Mouse (Mus musculus): ENCODE results near the gene Nup214. TPM values are rescaled to one million over a fixed set of nuclear protein-coding genes. Genes with fewer than 3 reads are reported as not detected.
A peak's percentile ranks its signal among the peaks of the same experiment; 100 is the strongest.

Gene Nup214
- polyA plus RNA-seq, 1 experiment from 2014 or later: 110 TPM

GRCm38 (mm10) chr2:32083159-32084011 lies 109.1 kb downstream of the Nup214 start:
- WGBS: under 1% methylated on average over 91 of the region's 91 CpGs
- peaks cover 46% of the 10 kb centered on the region for H3K4me1 ChIP-seq
- H3K9me3 ChIP-seq: no peaks in the 10 kb centered on the region
- DNase-seq (ENCODE audit: extremely low spot score, low spot score): peak; percentile 41
- H3K27ac ChIP-seq: peak overlapping the region; percentile 79
- peaks cover 84% of the 10 kb centered on the region for H3K27me3 ChIP-seq (ENCODE audit: poor library complexity, severe bottlenecking)
- no peaks in the 10 kb centered on the region for H3K36me3 ChIP-seq (replicated peaks)
- peak overlapping the region; percentile 63 for H3K4me3 ChIP-seq

GRCm38 (mm10) chr2:32084111-32084871 lies 110.1 kb downstream of the Nup214 start, which contains the start of gene Fam78a:
Fam78a (minus strand) TSS chr2:32084857.
- peaks cover 44% of the 10 kb centered on the region for H3K4me1 ChIP-seq
- H3K9me3 ChIP-seq: no peaks in the 10 kb centered on the region
- peak within 1 kb of the TSS; percentile 79 for H3K27ac ChIP-seq
- H3K27me3 ChIP-seq (ENCODE audit: poor library complexity, severe bottlenecking): peaks cover 91% of the 10 kb centered on the region
- under 1% methylated on average over 67 of the region's 68 CpGs for WGBS
- peak within 1 kb of the TSS; percentile 63 for H3K4me3 ChIP-seq
- peak; percentile 48 for DNase-seq (ENCODE audit: extremely low spot score, low spot score)
- no peaks in the 10 kb centered on the region for H3K36me3 ChIP-seq (replicated peaks)

- Histone ChIP-seq H3K36me3 (replicated peaks) (no peaks in the 10 kb centered on the region), H3K4me1 (peaks cover 43% of the 10 kb centered on the region), H3K9me3 (no peaks in the 10 kb centered on the region), H3K27ac (peak overlapping the region; percentile 79; the same call in 1 of the 2 replicates), H3K4me3 (peak overlapping the region; percentile 63), H3K27me3 (ENCODE audit: poor library complexity, severe bottlenecking) (peaks cover 96% of the 10 kb centered on the region)
- WGBS: 25% methylated on average over 2 of the region's 2 CpGs
- DNase-seq (ENCODE audit: extremely low spot score, low spot score): no peak
These were observed 110.6 kb downstream of the Nup214 start for GRCm38 (mm10) chr2:32084872-32085199.

- Histone ChIP-seq H3K27me3 (ENCODE audit: poor library complexity, severe bottlenecking) (peaks cover 100% of the 10 kb centered on the region), H3K36me3 (replicated peaks) (no peaks in the 10 kb centered on the region), H3K4me3 (no peak overlapping the region), H3K27ac (no peak overlapping the region), H3K4me1 (peaks cover 40% of the 10 kb centered on the region), H3K9me3 (no peaks in the 10 kb centered on the region)
- no peak for DNase-seq (ENCODE audit: extremely low spot score, low spot score)
- 64% methylated on average over 2 of the region's 2 CpGs for WGBS
These were observed 111.0 kb downstream of the Nup214 start for GRCm38 (mm10) chr2:32085231-32085630.

DNA sequence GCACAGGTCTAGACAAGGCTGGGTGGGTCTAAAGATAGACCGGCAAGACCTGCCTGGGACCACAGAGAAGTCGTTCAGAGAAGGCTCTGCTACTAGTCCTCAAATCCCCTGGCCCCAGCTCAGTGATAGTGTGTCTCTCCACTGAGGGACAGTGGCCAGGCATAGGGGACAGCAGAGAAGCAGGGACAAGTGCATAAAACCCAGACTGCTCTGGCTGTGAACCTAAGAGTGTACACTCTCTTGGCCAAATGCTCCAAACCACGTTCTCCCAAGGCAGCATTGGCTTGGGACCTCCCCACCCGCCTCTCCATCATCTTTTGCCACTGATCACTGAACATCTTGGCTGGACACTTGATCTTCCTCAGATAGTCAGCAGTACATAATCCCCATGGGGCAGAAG lies 113.4 kb downstream of the Nup214 start:
- H3K4me3 ChIP-seq: no peak overlapping the region
- H3K36me3 ChIP-seq (replicated peaks): no peaks in the 10 kb centered on the region
- no peaks in the 10 kb centered on the region for H3K9me3 ChIP-seq
- H3K4me1 ChIP-seq: peaks cover 35% of the 10 kb centered on the region
- no peak for DNase-seq (ENCODE audit: extremely low spot score, low spot score)
- H3K27me3 ChIP-seq (ENCODE audit: poor library complexity, severe bottlenecking): peaks cover 82% of the 10 kb centered on the region
- 62% methylated on average over 4 of the region's 4 CpGs for WGBS
- H3K27ac ChIP-seq: no peak overlapping the region

GRCm38 (mm10) chr2:32088372-32088981 lies 114.2 kb downstream of the Nup214 start:
- WGBS: 11% methylated on average over 35 of the region's 35 CpGs
- no peak for DNase-seq (ENCODE audit: extremely low spot score, low spot score)
- Histone ChIP-seq H3K4me3 (peak overlapping the region; percentile 37), H3K27ac (no peak overlapping the region), H3K36me3 (replicated peaks) (no peaks in the 10 kb centered on the region), H3K4me1 (peaks cover 27% of the 10 kb centered on the region), H3K27me3 (ENCODE audit: poor library complexity, severe bottlenecking) (peaks cover 73% of the 10 kb centered on the region), H3K9me3 (no peaks in the 10 kb centered on the region)

DNA sequence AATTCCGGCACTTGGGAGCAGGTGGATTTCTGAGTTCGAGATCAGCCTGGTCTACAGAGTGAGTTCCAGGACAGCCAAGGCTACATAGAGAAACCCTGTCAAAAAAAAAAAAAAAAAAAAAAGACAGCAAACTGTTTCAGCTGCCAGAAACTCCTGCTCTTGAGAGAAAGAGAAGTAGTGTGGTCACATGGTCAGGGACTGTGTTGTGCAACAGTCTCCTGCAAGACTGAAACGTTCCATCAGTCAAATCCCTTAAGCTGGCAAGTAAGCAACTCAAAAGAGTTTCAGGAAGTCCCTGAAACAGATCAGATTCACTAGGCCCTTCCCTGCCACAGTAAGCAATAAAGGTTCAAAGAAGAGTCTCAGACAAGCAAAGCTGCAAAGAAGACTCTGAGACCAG lies 115.4 kb downstream of the Nup214 start:
- H3K4me3 ChIP-seq: no peak overlapping the region
- no peak overlapping the region for H3K27ac ChIP-seq
- H3K27me3 ChIP-seq (ENCODE audit: poor library complexity, severe bottlenecking): peaks cover 62% of the 10 kb centered on the region
- no peaks in the 10 kb centered on the region for H3K36me3 ChIP-seq (replicated peaks)
- peaks cover 15% of the 10 kb centered on the region for H3K4me1 ChIP-seq
- no peaks in the 10 kb centered on the region for H3K9me3 ChIP-seq
- WGBS: 82% methylated on average over 3 of the region's 3 CpGs
- DNase-seq (ENCODE audit: extremely low spot score, low spot score): no peak

DNA sequence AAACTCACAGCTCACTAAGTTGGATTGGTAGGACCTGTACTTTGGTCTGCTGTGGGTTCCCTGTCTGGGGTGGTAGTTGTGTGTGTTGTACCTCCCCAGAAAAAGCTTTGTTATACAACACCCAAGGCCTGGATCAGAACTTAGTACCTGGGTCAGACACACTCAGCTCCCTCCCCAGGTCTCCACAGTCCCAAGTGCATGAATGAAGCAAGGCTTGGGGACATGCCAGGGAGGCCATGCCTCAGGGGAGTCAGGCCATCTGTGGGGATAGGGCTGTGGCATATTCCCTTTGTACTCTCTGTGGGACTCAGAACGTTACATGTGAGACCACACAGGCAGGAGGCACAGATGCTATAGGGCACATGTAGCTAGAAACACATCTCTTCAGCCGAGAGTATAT lies 115.9 kb downstream of the Nup214 start:
- Histone ChIP-seq H3K27ac (no peak overlapping the region), H3K27me3 (ENCODE audit: poor library complexity, severe bottlenecking) (peaks cover 57% of the 10 kb centered on the region), H3K4me3 (no peak overlapping the region), H3K9me3 (no peaks in the 10 kb centered on the region), H3K36me3 (replicated peaks) (no peaks in the 10 kb centered on the region), H3K4me1 (peaks cover 13% of the 10 kb centered on the region)
- no peak for DNase-seq (ENCODE audit: extremely low spot score, low spot score)
- 80% methylated on average over 2 of the region's 2 CpGs for WGBS

DNA sequence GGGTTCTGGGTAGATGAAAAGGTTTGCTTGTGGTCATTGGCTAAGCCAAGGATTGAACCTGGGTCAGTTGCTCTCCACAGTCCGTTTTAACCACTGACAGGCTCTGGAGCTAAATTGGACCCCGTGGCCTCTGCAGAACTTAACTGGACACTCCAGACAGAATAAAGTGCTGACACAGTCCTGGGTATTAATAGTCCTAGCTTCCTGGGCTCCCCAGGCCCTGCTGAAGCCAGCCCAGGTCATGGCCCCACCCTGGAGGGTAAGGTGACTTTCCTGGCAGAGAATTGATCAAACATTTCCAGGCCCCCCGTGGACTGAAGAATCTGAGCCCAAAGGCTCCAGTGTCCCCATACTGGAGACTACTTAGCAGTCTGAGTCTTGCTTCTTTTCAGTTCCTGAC lies 117.7 kb downstream of the Nup214 start:
- WGBS: 64% methylated on average over 3 of the region's 3 CpGs
- no peak for DNase-seq (ENCODE audit: extremely low spot score, low spot score)
- Histone ChIP-seq H3K36me3 (replicated peaks) (no peaks in the 10 kb centered on the region), H3K27me3 (ENCODE audit: poor library complexity, severe bottlenecking) (peaks cover 39% of the 10 kb centered on the region), H3K27ac (no peak overlapping the region), H3K4me3 (no peak overlapping the region), H3K9me3 (no peaks in the 10 kb centered on the region), H3K4me1 (peaks cover 29% of the 10 kb centered on the region)

DNA sequence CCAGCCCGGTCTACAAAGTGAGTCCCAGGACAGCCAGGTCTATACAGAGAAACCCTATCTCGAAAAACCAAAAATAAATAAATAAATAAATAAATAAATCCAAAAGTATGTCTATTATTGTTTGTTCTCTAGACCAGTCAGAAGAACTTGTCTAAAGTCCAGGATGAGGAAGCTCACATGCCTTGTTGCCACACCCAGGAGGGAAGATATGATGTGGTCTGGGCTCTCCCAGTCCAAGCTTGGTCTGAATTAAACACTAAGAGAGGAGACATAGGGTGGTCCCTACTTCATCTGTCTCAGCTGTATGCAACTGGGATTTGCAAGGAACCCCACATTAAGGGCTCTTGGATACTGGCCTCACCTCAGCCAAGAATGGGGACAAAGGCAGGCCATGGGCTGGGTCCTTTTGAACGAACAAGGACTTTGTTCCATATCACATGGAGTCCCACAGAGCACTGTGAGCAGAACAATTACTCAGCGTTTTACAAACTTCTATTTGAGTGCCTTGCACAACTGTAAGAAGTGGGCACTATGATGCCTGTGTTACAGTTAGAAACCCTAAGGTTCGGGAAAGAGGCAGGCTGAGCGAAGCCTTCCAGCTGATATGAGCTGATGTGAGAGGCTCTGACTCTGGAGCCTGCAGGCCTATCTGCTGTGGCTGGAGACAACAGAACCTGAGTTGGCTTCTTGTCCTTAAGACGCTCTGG lies 119.9 kb downstream of the Nup214 start:
- H3K9me3 ChIP-seq: no peaks in the 10 kb centered on the region
- H3K4me1 ChIP-seq: peaks cover 18% of the 10 kb centered on the region
- no peak overlapping the region for H3K4me3 ChIP-seq
- peaks cover 17% of the 10 kb centered on the region for H3K27me3 ChIP-seq (ENCODE audit: poor library complexity, severe bottlenecking)
- no peaks in the 10 kb centered on the region for H3K36me3 ChIP-seq (replicated peaks)
- H3K27ac ChIP-seq: no peak overlapping the region
- 87% methylated on average over 7 of the region's 7 CpGs for WGBS
- no peak for DNase-seq (ENCODE audit: extremely low spot score, low spot score)

GRCm38 (mm10) chr2:32095351-32096121 lies 121.3 kb downstream of the Nup214 start, which contains the start of gene Plpp7:
Plpp7 (plus strand) TSS chr2:32095528.
- H3K4me3 ChIP-seq: peak within 1 kb of the TSS; percentile 37
- no peaks in the 10 kb centered on the region for H3K36me3 ChIP-seq (replicated peaks)
- peaks cover 1% of the 10 kb centered on the region; the same call in 1 of the 2 replicates for H3K9me3 ChIP-seq
- 62% methylated on average over 22 of the region's 22 CpGs for whole genome bisulfite sequencing
- peaks cover 18% of the 10 kb centered on the region for H3K4me1 ChIP-seq
- peaks cover 4% of the 10 kb centered on the region; the same call in 1 of the 2 replicates for H3K27me3 ChIP-seq (ENCODE audit: poor library complexity, severe bottlenecking)
- DNase-seq (ENCODE audit: extremely low spot score, low spot score): peak; percentile 54
- peak within 1 kb of the TSS; percentile 71 for H3K27ac ChIP-seq

DNA sequence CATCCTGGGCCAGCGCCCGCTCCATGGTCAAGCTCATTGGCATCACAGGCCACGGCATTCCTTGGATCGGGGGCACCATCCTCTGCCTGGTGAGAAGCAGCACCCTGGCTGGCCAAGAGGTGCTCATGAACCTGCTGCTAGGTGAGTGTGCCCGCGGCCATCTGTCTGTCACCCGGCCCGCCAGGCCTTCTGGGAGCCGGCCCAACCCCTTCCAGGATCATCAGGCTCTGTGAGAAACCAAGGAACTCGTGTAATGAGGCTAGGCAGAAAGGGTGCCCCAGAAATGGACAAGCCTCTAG lies 121.8 kb downstream of the Nup214 start:
- H3K27ac ChIP-seq: peak overlapping the region; percentile 71

More for the DNA sequence above, 121.8 kb downstream of the Nup214 start:
- peaks cover 18% of the 10 kb centered on the region for H3K4me1 ChIP-seq
- 89% methylated on average over 10 of the region's 10 CpGs for WGBS
- DNase-seq (ENCODE audit: extremely low spot score, low spot score): no peak
- H3K4me3 ChIP-seq: peak overlapping the region; percentile 37
- peaks cover 4% of the 10 kb centered on the region; the same call in 1 of the 2 replicates for H3K9me3 ChIP-seq
- no peaks in the 10 kb centered on the region for H3K36me3 ChIP-seq (replicated peaks)
- no peaks in the 10 kb centered on the region for H3K27me3 ChIP-seq (ENCODE audit: poor library complexity, severe bottlenecking)

Data from forebrain, embryonic 10.5 days (tissue).